Mouse (Mus musculus) hindbrain, embryonic 11.5 days (tissue): ENCODE data around the gene Csrnp2. TPM values are rescaled to one million over a fixed set of nuclear protein-coding genes. Genes with fewer than 3 reads are reported as not detected.
"Not testable (repeated sequence)": the region's sequence is repeated elsewhere in the genome, so short reads cannot be mapped to it uniquely, and the experiment has no call there.

ENCODE experiments used
- ATAC-seq: fragments of 200-750 bp; cut with Nextera tagmentation; 2 replicates; pipeline ENCODE4 v1.8.0; 2017; ENCODE audit warnings: mild to moderate bottlenecking, moderate TSS enrichment, moderate library complexity; ENCODE audit not compliant: low FRiP score
- DNase-seq: peaks from one replicate; pipeline ENCODE4 v3.0.0-alpha.2; 2015; ENCODE audit warnings: low spot score
- H3K27ac ChIP-seq: fragments of 300-500 bp; sonication (generic); 2 replicates; pipeline ENCODE4 v1.5.1; 2014; ENCODE audit warnings: mild to moderate bottlenecking, low read depth, low read length
- H3K27me3 ChIP-seq: fragments of 300-500 bp; sonication (generic); 2 replicates; pipeline ENCODE4 v1.6.1; 2014; ENCODE audit warnings: mild to moderate bottlenecking, low read length, moderate library complexity, mixed read lengths; ENCODE audit not compliant: control insufficient read depth, insufficient read depth
- H3K36me3 ChIP-seq: fragments of 300-500 bp; sonication (generic); 2 replicates; pipeline ENCODE4 v1.6.1; 2014; ENCODE audit warnings: mild to moderate bottlenecking, low read length, moderate library complexity, mixed read lengths; ENCODE audit not compliant: control insufficient read depth, insufficient read depth
- H3K4me1 ChIP-seq: fragments of 300-500 bp; sonication (generic); replicated peaks from 2 replicates; pipeline ENCODE4 v1.6.1; 2014; ENCODE audit warnings: low read length, mixed read lengths; ENCODE audit not compliant: control insufficient read depth, insufficient read depth
- H3K4me2 ChIP-seq: fragments of 300-500 bp; sonication (generic); replicated peaks from 2 replicates; pipeline ENCODE4 v1.6.1; 2014; ENCODE audit warnings: mild to moderate bottlenecking, low read depth, low read length
- H3K4me3 ChIP-seq: fragments of 300-500 bp; sonication (generic); 2 replicates; pipeline ENCODE4 v1.5.1; 2014; ENCODE audit warnings: low read depth, low read length
- H3K9ac ChIP-seq: fragments of 300-500 bp; sonication (generic); 2 replicates; pipeline ENCODE4 v1.6.1; 2014; ENCODE audit warnings: low read depth, low read length
- H3K9me3 ChIP-seq: fragments of 300-500 bp; sonication (generic); 2 replicates; pipeline ENCODE4 v1.6.1; 2016; ENCODE audit warnings: low read length; ENCODE audit not compliant: control insufficient read depth
- WGBS: fragments of 180-500 bp; shearing (Covaris S2); extraction: QIAGEN DNeasy Blood & Tissue Kit; methylation state at CpG from one replicate; pipeline ENCODE4 v1.1.7; 2014; 5-methylcytosine and 5-hydroxymethylcytosine counted together
- polyA plus RNA-seq: library from polyadenylated mRNA; unstranded; fragments of >200 nt; fragmentation: Nextera tagmentation; extraction: Ambion mirVana; gene quantifications from 2 replicates; pipeline ENCODE4 v1.2.1, GENCODE M21; 2014

Gene Csrnp2
- polyA plus RNA-seq: 21.8 and 26.1 TPM in 2 replicates

GRCm38 (mm10) chr15:100495102-100495501 lies at the start of gene Csrnp2:
Gene Csrnp2, minus strand, starts transcription at chr15:100495488.
- H3K27ac ChIP-seq: peak within 1 kb of the TSS; percentile 96
- WGBS: under 1% methylated on average over 40 of the region's 40 CpGs
- DNase-seq (peak; percentile 96), ATAC-seq (peak; percentile 98)
- H3K4me2 ChIP-seq: peak within 1 kb of the TSS; percentile 89
- H3K36me3 ChIP-seq: no peaks in the 10 kb centered on the region
- H3K9me3 ChIP-seq: no peaks in the 10 kb centered on the region
- H3K4me3 ChIP-seq: peak within 1 kb of the TSS; percentile 76
- no peaks in the 10 kb centered on the region for H3K27me3 ChIP-seq
- peaks cover 12% of the 10 kb centered on the region for H3K4me1 ChIP-seq
- H3K9ac ChIP-seq: peak within 1 kb of the TSS; percentile 95

GRCm38 (mm10) chr15:100543651-100544030 lies 48.4 kb upstream of the Csrnp2 start:
- H3K36me3 ChIP-seq, H3K4me3 ChIP-seq, H3K27ac ChIP-seq, H3K9ac ChIP-seq, ATAC-seq, H3K4me2 ChIP-seq, DNase-seq, H3K4me1 ChIP-seq, H3K9me3 ChIP-seq, H3K27me3 ChIP-seq: not testable (repeated sequence)
- WGBS: 95% methylated on average over 12 of the region's 14 CpGs

GRCm38 (mm10) chr15:100542876-100543650 lies 47.8 kb upstream of the Csrnp2 start:
- H3K4me2 ChIP-seq, H3K4me1 ChIP-seq, H3K27me3 ChIP-seq, H3K27ac ChIP-seq, H3K36me3 ChIP-seq, DNase-seq, H3K4me3 ChIP-seq, H3K9ac ChIP-seq, ATAC-seq, H3K9me3 ChIP-seq: not testable (repeated sequence)
- WGBS: 95% methylated on average over 25 of the region's 28 CpGs

GRCm38 (mm10) chr15:100541426-100541825 lies 46.1 kb upstream of the Csrnp2 start:
- Histone ChIP-seq H3K27ac (no peak overlapping the region), H3K9ac (no peak overlapping the region), H3K4me2 (no peak overlapping the region), H3K27me3 (no peaks in the 10 kb centered on the region), H3K36me3 (no peaks in the 10 kb centered on the region), H3K4me3 (no peak overlapping the region), H3K4me1 (no peaks in the 10 kb centered on the region), H3K9me3 (no peaks in the 10 kb centered on the region)
- WGBS: 96% methylated on average over 4 of the region's 4 CpGs
- no peak for DNase-seq
- no peak for ATAC-seq

- not testable (repeated sequence) for H3K4me1 ChIP-seq, H3K4me2 ChIP-seq, H3K27me3 ChIP-seq, ATAC-seq, H3K4me3 ChIP-seq, H3K27ac ChIP-seq, DNase-seq, H3K9me3 ChIP-seq, H3K9ac ChIP-seq, H3K36me3 ChIP-seq
- WGBS: 93% methylated on average over 1 of the region's 1 CpGs
These were observed 45.7 kb upstream of the Csrnp2 start for GRCm38 (mm10) chr15:100541001-100541400.

- H3K36me3 ChIP-seq: 0 out of 2 replicates have a peak, but pooled peaks cover 5% of the 10 kb centered on the region
These were observed 44.1 kb upstream of the Csrnp2 start for GRCm38 (mm10) chr15:100539411-100539810.

GRCm38 (mm10) chr15:100537913-100538312 lies 42.6 kb upstream of the Csrnp2 start:
- H3K9me3 ChIP-seq: no peaks in the 10 kb centered on the region
- H3K4me3 ChIP-seq: no peak overlapping the region
- no peak overlapping the region for H3K9ac ChIP-seq
- no peak overlapping the region for H3K27ac ChIP-seq
- DNase-seq: peak; percentile 46
- H3K4me2 ChIP-seq: no peak overlapping the region
- 88% methylated on average over 6 of the region's 6 CpGs for WGBS
- no peaks in the 10 kb centered on the region for H3K27me3 ChIP-seq
- ATAC-seq: no peak
- H3K36me3 ChIP-seq: 0 out of 2 replicates have a peak, but pooled peaks cover 5% of the 10 kb centered on the region
- no peaks in the 10 kb centered on the region for H3K4me1 ChIP-seq

More at GRCm38 (mm10) chr15:100539411-100539810, 44.1 kb upstream of the Csrnp2 start:
- Histone ChIP-seq H3K4me3 (no peak overlapping the region), H3K9me3 (no peaks in the 10 kb centered on the region), H3K27ac (no peak overlapping the region), H3K4me1 (no peaks in the 10 kb centered on the region), H3K4me2 (no peak overlapping the region), H3K27me3 (no peaks in the 10 kb centered on the region), H3K9ac (no peak overlapping the region)
- ATAC-seq (no peak), DNase-seq (no peak)
- WGBS: 96% methylated on average over 9 of the region's 9 CpGs

- H3K4me3 ChIP-seq: no peak overlapping the region
- ATAC-seq: no peak
- H3K4me2 ChIP-seq: no peak overlapping the region
- DNase-seq: no peak
- H3K9ac ChIP-seq: no peak overlapping the region
- no peaks in the 10 kb centered on the region for H3K27me3 ChIP-seq
- no peak overlapping the region for H3K27ac ChIP-seq
- H3K36me3 ChIP-seq: 0 out of 2 replicates have a peak, but pooled peaks cover 2% of the 10 kb centered on the region
- no peaks in the 10 kb centered on the region for H3K9me3 ChIP-seq
- 90% methylated on average over 5 of the region's 5 CpGs for WGBS
- H3K4me1 ChIP-seq: no peaks in the 10 kb centered on the region
These were observed 32.6 kb upstream of the Csrnp2 start for GRCm38 (mm10) chr15:100527900-100528299.

GRCm38 (mm10) chr15:100525405-100525804 lies 30.1 kb upstream of the Csrnp2 start:
- H3K27ac ChIP-seq: no peak overlapping the region
- 0 out of 2 replicates have a peak, but pooled peaks cover 2% of the 10 kb centered on the region for H3K36me3 ChIP-seq
- H3K4me2 ChIP-seq: no peak overlapping the region
- H3K4me3 ChIP-seq: no peak overlapping the region
- no peaks in the 10 kb centered on the region for H3K27me3 ChIP-seq
- H3K9ac ChIP-seq: no peak overlapping the region
- ATAC-seq: no peak
- no peaks in the 10 kb centered on the region for H3K9me3 ChIP-seq
- no peaks in the 10 kb centered on the region for H3K4me1 ChIP-seq
- WGBS: 92% methylated on average over 14 of the region's 14 CpGs
- no peak for DNase-seq
